In genomic region chr12:66591617-66592230, GRCm38 (mm10) we compare ENCODE assay signal across 17 mouse cellular contexts.
A peak's percentile ranks its signal among the peaks of the same experiment; 100 is the strongest.
DNase-seq lines count a peak whose midpoint lies in the region; ATAC-seq and TF ChIP-seq lines count a peak whose summit lies in the region.
"Had no signal": no experiment of that assay in that cellular context is flagged by ENCODE, and none has a peak within 500 bp of the region (broad histone marks: within the 10 kb centered on the region; RNA-seq: fewer than 3 reads in every experiment).

No protein-coding gene starts in this region.

- no peak overlapping the region for H3K4me2 ChIP-seq in forebrain, embryonic 14.5 days (ENCODE audit: low read length)
- no peak overlapping the region for H3K4me2 ChIP-seq in forebrain, embryonic 15.5 days (replicated peaks)
- H3K4me2 ChIP-seq in midbrain, postnatal 0 days (ENCODE audit: low read depth, low read length, poor library complexity, severe bottlenecking), result no peak overlapping the region
- H3K4me2 ChIP-seq in midbrain, embryonic 14.5 days (ENCODE audit: low read length), result no peak overlapping the region
- H3K4me2 ChIP-seq: heart, embryonic 12.5 days; limb, embryonic 12.5 days; midbrain, embryonic 15.5 days had no signal

- no peaks in the 10 kb centered on the region for H3K36me3 ChIP-seq in forebrain, embryonic 14.5 days (ENCODE audit: control insufficient read depth, insufficient read depth, low read length)
- no peaks in the 10 kb centered on the region for H3K36me3 ChIP-seq in forebrain, embryonic 15.5 days
- no peaks in the 10 kb centered on the region for H3K36me3 ChIP-seq in midbrain, postnatal 0 days (ENCODE audit: insufficient read depth, low read length)
- H3K36me3 ChIP-seq in midbrain, embryonic 14.5 days (ENCODE audit: control insufficient read depth, insufficient read depth, low read length), result no peaks in the 10 kb centered on the region
- H3K36me3 ChIP-seq: heart, embryonic 12.5 days; limb, embryonic 12.5 days; midbrain, embryonic 15.5 days had no signal

- H3K4me1 ChIP-seq in forebrain, embryonic 14.5 days (ENCODE audit: control insufficient read depth, insufficient read depth, low read length), result no peaks in the 10 kb centered on the region
- H3K4me1 ChIP-seq in forebrain, embryonic 15.5 days, result no peaks in the 10 kb centered on the region
- no peaks in the 10 kb centered on the region for H3K4me1 ChIP-seq in midbrain, postnatal 0 days (ENCODE audit: insufficient read depth, low read length)
- H3K4me1 ChIP-seq in midbrain, embryonic 14.5 days (ENCODE audit: control insufficient read depth, insufficient read depth, low read length), result no peaks in the 10 kb centered on the region
- H3K4me1 ChIP-seq: heart, embryonic 12.5 days; limb, embryonic 12.5 days; midbrain, embryonic 15.5 days had no signal

- H3K27me3 ChIP-seq in forebrain, embryonic 14.5 days (replicated peaks; ENCODE audit: control insufficient read depth, insufficient read depth, low read length), result no peaks in the 10 kb centered on the region
- no peaks in the 10 kb centered on the region for H3K27me3 ChIP-seq in forebrain, embryonic 15.5 days
- no peaks in the 10 kb centered on the region for H3K27me3 ChIP-seq in midbrain, postnatal 0 days (ENCODE audit: insufficient read depth, low read length)
- H3K27me3 ChIP-seq in midbrain, embryonic 14.5 days (ENCODE audit: control insufficient read depth, insufficient read depth, low read length), result no peaks in the 10 kb centered on the region
- H3K27me3 ChIP-seq: heart, embryonic 12.5 days; limb, embryonic 12.5 days; midbrain, embryonic 15.5 days had no signal

- DNase-seq in forebrain, embryonic 14.5 days (ENCODE audit: low spot score), result peak; percentile 50
- peak; percentile 21 for DNase-seq in midbrain, postnatal 0 days (ENCODE audit: low spot score)
- no peak for DNase-seq in midbrain, embryonic 14.5 days
- peak; percentile 66 for DNase-seq in brain, adult 2 months (ENCODE audit: low read depth, low spot score)
- DNase-seq in embryo, embryonic 9.5 days (ENCODE audit: extremely low spot score), result no peak
- no peak for DNase-seq in gastrocnemius, adult 18-20 months (ENCODE audit: low spot score)
- DNase-seq: kidney, adult 9 months; kidney, postnatal 36 days; thymus, postnatal 36 days had no signal

- no peak overlapping the region for H3K9ac ChIP-seq in forebrain, embryonic 14.5 days (ENCODE audit: low read length)
- no peak overlapping the region for H3K9ac ChIP-seq in forebrain, embryonic 15.5 days (replicated peaks)
- H3K9ac ChIP-seq in midbrain, postnatal 0 days (replicated peaks; ENCODE audit: low read length, poor library complexity, severe bottlenecking), result no peak overlapping the region
- no peak overlapping the region for H3K9ac ChIP-seq in midbrain, embryonic 14.5 days (replicated peaks; ENCODE audit: low read length)
- H3K9ac ChIP-seq: heart, embryonic 12.5 days; limb, embryonic 12.5 days; liver, embryonic 14.5 days; midbrain, embryonic 15.5 days had no signal

- WGBS in forebrain, embryonic 14.5 days, result 27% methylated on average over 1 of the region's 1 CpGs
- WGBS in forebrain, embryonic 15.5 days, result 14% methylated on average over 1 of the region's 1 CpGs
- WGBS in midbrain, postnatal 0 days, result 44% methylated on average over 1 of the region's 1 CpGs
- 33% methylated on average over 1 of the region's 1 CpGs for WGBS in midbrain, embryonic 14.5 days

- H3K27ac ChIP-seq in forebrain, embryonic 14.5 days (ENCODE audit: low read depth, low read length), result no peak overlapping the region
- H3K27ac ChIP-seq in forebrain, embryonic 15.5 days (replicated peaks), result no peak overlapping the region
- no peak overlapping the region for H3K27ac ChIP-seq in midbrain, postnatal 0 days (ENCODE audit: low read depth, low read length)
- H3K27ac ChIP-seq in midbrain, embryonic 14.5 days (replicated peaks; ENCODE audit: low read depth, low read length), result no peak overlapping the region
- H3K27ac ChIP-seq: left cerebral cortex, adult 2 months; limb, embryonic 12.5 days; liver, embryonic 14.5 days; midbrain, embryonic 15.5 days had no signal

- ATAC-seq in forebrain, embryonic 14.5 days, result peak; percentile 58
- no peak for ATAC-seq in forebrain, embryonic 15.5 days (replicated peaks)
- no peak for ATAC-seq in midbrain, postnatal 0 days (ENCODE audit: low FRiP score)
- no peak for ATAC-seq in midbrain, embryonic 14.5 days (ENCODE audit: low FRiP score, low TSS enrichment)
- ATAC-seq: inflammation-experienced regulatory T-cells, adult 6 months; midbrain, embryonic 15.5 days had no signal

- no peak for TF ChIP-seq CTCF in midbrain, postnatal 0 days (IDR thresholded peaks at IDR 0.05)

- H3K9me3 ChIP-seq in forebrain, embryonic 14.5 days (replicated peaks; ENCODE audit: control insufficient read depth, low read length), result no peaks in the 10 kb centered on the region
- no peaks in the 10 kb centered on the region for H3K9me3 ChIP-seq in forebrain, embryonic 15.5 days
- H3K9me3 ChIP-seq in midbrain, postnatal 0 days (ENCODE audit: low read length), result no peaks in the 10 kb centered on the region
- no peaks in the 10 kb centered on the region for H3K9me3 ChIP-seq in midbrain, embryonic 14.5 days (ENCODE audit: control insufficient read depth, low read length)
- H3K9me3 ChIP-seq: heart, embryonic 12.5 days; limb, embryonic 12.5 days; midbrain, embryonic 15.5 days had no signal

- H3K4me3 ChIP-seq in forebrain, embryonic 14.5 days (ENCODE audit: low read depth, low read length), result no peak overlapping the region
- H3K4me3 ChIP-seq in forebrain, embryonic 15.5 days, result no peak overlapping the region
- no peak overlapping the region for H3K4me3 ChIP-seq in midbrain, postnatal 0 days (ENCODE audit: low read depth, low read length)
- H3K4me3 ChIP-seq in midbrain, embryonic 14.5 days (replicated peaks; ENCODE audit: low read depth, low read length), result no peak overlapping the region
- H3K4me3 ChIP-seq: erythroblast, embryonic 14.5 days; heart, embryonic 12.5 days; left cerebral cortex, adult 2 months; limb, embryonic 12.5 days; midbrain, embryonic 15.5 days had no signal

Comparison
In these comparisons a context has a peak if more than half of its experiments do, and no peak if none do; other contexts are left out.
1. DNase-seq: peak in forebrain, embryonic 14.5 days (single experiment), midbrain, postnatal 0 days (single experiment) and brain, adult 2 months (single experiment); none in midbrain, embryonic 14.5 days (single experiment), embryo, embryonic 9.5 days (single experiment) and gastrocnemius, adult 18-20 months (single experiment).